In genomic region chr17:25945517-25946155, GRCm38 (mm10) we compare ENCODE assay signal across 13 mouse cellular contexts. TPM values are rescaled to one million over a fixed set of nuclear protein-coding genes. Genes with fewer than 3 reads are reported as not detected.
DNase-seq lines count a peak whose midpoint lies in the region; ATAC-seq and TF ChIP-seq lines count a peak whose summit lies in the region.
"Had no signal": no experiment of that assay in that cellular context is flagged by ENCODE, and none has a peak within 500 bp of the region (broad histone marks: within the 10 kb centered on the region; RNA-seq: fewer than 3 reads in every experiment).

No protein-coding gene starts in this region.

- POLR2A ChIA-PET in Patski (lab: Charles Lee) = interaction anchor here (1.1 to 1.5 kb wide), 2 partner anchors 17 to 26 kb away, joined by 3 to 4 read pairs; partner anchors contain the start of gene Rab40c

- 0 out of 2 replicates have a peak overlapping the region, but pooled peaks have one; percentile 3 for H3K4me2 ChIP-seq in heart, embryonic 13.5 days

- CTCF ChIA-PET in Patski (lab: Charles Lee) = interaction anchor here (1.3 kb wide), 1 partner anchor 61 kb away, joined by 3 read pairs; no protein-coding TSS in a partner anchor

- peak; percentile 61 for ATAC-seq in Patski
- ATAC-seq in heart, embryonic 13.5 days (ENCODE audit: extremely low read depth, insufficient number of reproducible peaks, low FRiP score, low TSS enrichment) = no peak
- ATAC-seq: CD4-positive, CD25-positive, alpha-beta regulatory T cell, adult 4 months had no signal

- in situ Hi-C loops in Patski (cut with MboI; ENCODE audit: low pct_unique_long_range_greater_than_20kb) = no loop called here

- H3K36me3 ChIP-seq in heart, embryonic 13.5 days = no peaks in the 10 kb centered on the region

- 72% methylated on average over 9 of the region's 9 CpGs for WGBS in heart, embryonic 13.5 days

- no peak overlapping the region for H3K4me3 ChIP-seq in heart, embryonic 13.5 days

- H3K9me3 ChIP-seq in heart, embryonic 13.5 days = no peaks in the 10 kb centered on the region

- TF ChIP-seq CTCF in Patski (IDR thresholded peaks at IDR 0.05) = no peak

- H3K9ac ChIP-seq in heart, embryonic 13.5 days = no peak overlapping the region

- no peak overlapping the region for H3K27ac ChIP-seq in heart, embryonic 13.5 days (replicated peaks)
- H3K27ac ChIP-seq: macrophage had no signal

- intact Hi-C loops in gastrocnemius, postnatal 36 days (cut with DNase I) = no loop called here

- peaks cover 14% of the 10 kb centered on the region for H3K4me1 ChIP-seq in heart, embryonic 13.5 days

- H3K27me3 ChIP-seq in Patski = no peaks in the 10 kb centered on the region
- H3K27me3 ChIP-seq in heart, embryonic 13.5 days (replicated peaks) = peaks cover 12% of the 10 kb centered on the region

- peak; percentile 48 for DNase-seq in gastrocnemius, postnatal 10 days
- DNase-seq in gastrocnemius, postnatal 36 days = no peak
- no peak for DNase-seq in Patski (ENCODE audit: low read depth, low spot score)
- peak; percentile 52 to 89 for DNase-seq in kidney, postnatal 25 days
- no peak for DNase-seq in spleen, postnatal 36 days (ENCODE audit: low spot score in 2 of 2)
- no peak for DNase-seq in layer of hippocampus, postnatal 10 days (ENCODE audit: low spot score in 2 of 2)
- no peak for DNase-seq in neural tube, embryonic 10.5 days (ENCODE audit: extremely low spot score, low spot score)
- DNase-seq: right cerebral cortex, postnatal 4 days had no signal

RNA-seq across cellular contexts. Expression of gene Nhlrc4, which starts 0.9 kb away (rescaled TPM):
- not detected for total RNA-seq in gastrocnemius, postnatal 10 days (2021)
- not detected for total RNA-seq in gastrocnemius, postnatal 36 days (2021)
- polyA plus RNA-seq in Patski (2021) = 0.05 TPM
- 0.06 TPM in 1 of 2 replicates, not detected in the other for polyA plus RNA-seq in heart, embryonic 13.5 days (2015; fragmentation: Nextera tagmentation; extraction: Ambion mirVana)
- total RNA-seq in layer of hippocampus, postnatal 10 days (2021) = not detected
- total RNA-seq: left cerebral cortex, postnatal 25 days had no signal
- polyA plus RNA-seq: CD4-positive, CD25-positive, alpha-beta regulatory T cell, adult 4 months; macrophage had no signal

RNA-seq across cellular contexts. Expression of gene Pigq, which starts 0.9 kb away (rescaled TPM):
- total RNA-seq in gastrocnemius, postnatal 10 days (2021) = 10 to 100 TPM; 38.4 to 39.1 TPM
- 10 to 100 TPM; 24.1 to 27.4 TPM for total RNA-seq in gastrocnemius, postnatal 36 days (2021)
- 104 TPM for polyA plus RNA-seq in Patski (2021)
- polyA plus RNA-seq in heart, embryonic 13.5 days (2015; fragmentation: Nextera tagmentation; extraction: Ambion mirVana) = 60.4 and 62.1 TPM in 2 replicates
- 100 to 1,000 TPM; 144 to 149 TPM for total RNA-seq in layer of hippocampus, postnatal 10 days (2021)

RNA-seq across cellular contexts. Expression of gene A930017K11Rik, which starts 6.7 kb away (rescaled TPM):
- not detected for total RNA-seq in gastrocnemius, postnatal 10 days (2021)
- not detected for total RNA-seq in gastrocnemius, postnatal 36 days (2021)
- 0.08 TPM for polyA plus RNA-seq in Patski (2021)
- 0.13 and 0.15 TPM in 2 replicates for polyA plus RNA-seq in heart, embryonic 13.5 days (2015; fragmentation: Nextera tagmentation; extraction: Ambion mirVana)
- total RNA-seq in layer of hippocampus, postnatal 10 days (2021) = not detected
- polyA plus RNA-seq: CD4-positive, CD25-positive, alpha-beta regulatory T cell, adult 4 months; macrophage; neural tube, embryonic 11.5 days had no signal

RNA-seq across cellular contexts. Expression of gene Rab40c, which starts 26.1 kb away (rescaled TPM):
- total RNA-seq in gastrocnemius, postnatal 10 days (2021) = 10 to 100 TPM in 1 of 2 experiments, 1 to 10 TPM in 1; 9.3 to 12.6 TPM
- total RNA-seq in gastrocnemius, postnatal 36 days (2021) = 10 to 100 TPM in 1 of 2 experiments, 1 to 10 TPM in 1; 8.5 to 10.8 TPM
- polyA plus RNA-seq in Patski (2021) = 20.2 TPM
- 16.1 and 16.4 TPM in 2 replicates for polyA plus RNA-seq in heart, embryonic 13.5 days (2015; fragmentation: Nextera tagmentation; extraction: Ambion mirVana)
- total RNA-seq in layer of hippocampus, postnatal 10 days (2021) = 10 to 100 TPM; 41.9 to 49.9 TPM

RNA-seq across cellular contexts. Expression of gene Capn15, which starts 40.0 kb away (rescaled TPM):
- 1 to 10 TPM; 6.7 to 8.6 TPM for total RNA-seq in gastrocnemius, postnatal 10 days (2021)
- total RNA-seq in gastrocnemius, postnatal 36 days (2021) = 1 to 10 TPM; 5.4 to 6.5 TPM
- polyA plus RNA-seq in Patski (2021) = 23.7 TPM
- polyA plus RNA-seq in heart, embryonic 13.5 days (2015; fragmentation: Nextera tagmentation; extraction: Ambion mirVana) = 9.3 and 10.6 TPM in 2 replicates
- total RNA-seq in layer of hippocampus, postnatal 10 days (2021) = 10 to 100 TPM; 38.2 to 50.8 TPM

Comparison
In these comparisons a context has a peak if more than half of its experiments do, and no peak if none do; other contexts are left out.
1. DNase-seq: peak in gastrocnemius, postnatal 10 days (single experiment) and kidney, postnatal 25 days (2 of 2); none in gastrocnemius, postnatal 36 days (0 of 2), Patski (single experiment), spleen, postnatal 36 days (0 of 2), layer of hippocampus, postnatal 10 days (0 of 2) and neural tube, embryonic 10.5 days (single experiment).